Mouse (Mus musculus) C2C12 (cell line): ENCODE data around the gene Ano6. TPM values are rescaled to one million over a fixed set of nuclear protein-coding genes. Genes with fewer than 3 reads are reported as not detected.

Source experiments
- H3K27me3 ChIP-seq: one replicate; pipeline ENCODE4 v1.6.1; 2011; ENCODE audit not compliant: control insufficient read depth, insufficient read depth, insufficient read length
- H3K36me3 ChIP-seq: one replicate; pipeline ENCODE4 v1.6.1; 2011; ENCODE audit not compliant: control insufficient read depth, insufficient read depth
- H3K4me3 ChIP-seq: one replicate; pipeline ENCODE4 v1.5.1; 2011; ENCODE audit warnings: mild to moderate bottlenecking, control low read depth; ENCODE audit not compliant: poor library complexity, insufficient read depth, severe bottlenecking
- H3K79me2 ChIP-seq: one replicate; pipeline ENCODE4 v1.6.1; 2011; ENCODE audit not compliant: control insufficient read depth, insufficient read depth
- H3K79me3 ChIP-seq: one replicate; pipeline ENCODE4 v1.6.1; 2011; ENCODE audit warnings: low read depth, control low read depth
- H3ac ChIP-seq: one replicate; pipeline ENCODE3; 2011; ENCODE audit warnings: low read depth; ENCODE audit not compliant: control insufficient read depth, insufficient read length
- CEBPB ChIP-seq: IDR thresholded peaks from one replicate; pipeline ENCODE4 v1.6.1; 2011; ENCODE audit warnings: low read depth, mild to moderate bottlenecking, control low read depth, moderate library complexity
- CTCF ChIP-seq: IDR thresholded peaks from one replicate; pipeline ENCODE4 v1.5.1; 2011; ENCODE audit not compliant: control insufficient read depth, insufficient read depth, insufficient read length
- FOSL1 ChIP-seq: IDR thresholded peaks from one replicate; pipeline ENCODE4 v1.8.0; 2011; ENCODE audit warnings: mild to moderate bottlenecking, low read length; ENCODE audit not compliant: poor library complexity, insufficient read depth, severe bottlenecking
- MAX ChIP-seq: IDR thresholded peaks from one replicate; pipeline ENCODE4 v1.6.1; 2011; ENCODE audit warnings: mild to moderate bottlenecking, control low read depth
- MYOD1 ChIP-seq: IDR thresholded peaks from one replicate; pipeline ENCODE4 v1.6.1; 2011; ENCODE audit warnings: low read depth; ENCODE audit not compliant: control insufficient read depth, insufficient read length
- MYOG ChIP-seq: IDR thresholded peaks from one replicate; pipeline ENCODE4 v1.6.1; 2011; ENCODE audit not compliant: control insufficient read depth, insufficient read length; ENCODE audit errors: extremely low read depth
- USF1 ChIP-seq: IDR thresholded peaks from one replicate; pipeline ENCODE4 v1.6.1; 2011; ENCODE audit warnings: low read depth, mild to moderate bottlenecking, control low read depth, moderate library complexity
- polyA plus RNA-seq: library from polyadenylated mRNA; unstranded; fragments of >200 nt; fragmentation: generic; extraction: Trizol; gene quantifications from one replicate; pipeline ENCODE4 v1.2.1, GENCODE M21; 2012; ENCODE audit warnings: missing spikeins

Ano6 gene
- polyA plus RNA-seq, 1 experiment: 73.2 TPM

- peaks cover 26% of the 10 kb centered on the region for H3K36me3 ChIP-seq
- no peak for TF ChIP-seq CEBPB
- TF ChIP-seq MAX: no peak
- TF ChIP-seq MYOD1: no peak
- TF ChIP-seq FOSL1: no peak
- TF ChIP-seq CTCF: no peak
- TF ChIP-seq USF1: no peak
- no peak for TF ChIP-seq MYOG
Observed at GRCm38 (mm10) chr15:95873276-95873675, 82.6 kb downstream of the Ano6 start.

DNA sequence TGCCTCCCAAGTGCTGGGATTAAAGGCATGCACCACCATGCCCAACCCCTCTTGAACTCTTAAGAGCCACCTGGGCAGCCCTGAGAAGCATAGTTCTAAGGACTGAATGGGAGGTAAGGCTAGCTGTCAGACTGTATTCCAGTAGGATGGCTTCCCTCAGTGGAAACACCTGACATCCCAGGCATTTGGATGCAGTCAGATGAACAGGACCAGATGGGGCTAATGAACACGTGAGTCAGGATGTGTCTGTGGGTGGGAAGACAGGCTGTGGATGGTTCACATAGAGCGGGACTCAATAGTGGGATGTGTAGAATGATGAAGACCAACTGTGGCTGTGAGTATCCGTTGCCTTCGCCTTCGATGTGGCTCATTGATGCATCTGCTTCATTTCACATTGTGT lies 83.6 kb downstream of the Ano6 start:
- Histone ChIP-seq H3K27me3 (no peaks in the 10 kb centered on the region), H3K79me3 (peaks cover 50% of the 10 kb centered on the region), H3ac (no peak overlapping the region), H3K79me2 (peaks cover 83% of the 10 kb centered on the region), H3K4me3 (no peak overlapping the region), H3K36me3 (peaks cover 21% of the 10 kb centered on the region)
- TF ChIP-seq CTCF (no peak), MYOD1 (no peak), CEBPB (no peak), FOSL1 (no peak), USF1 (no peak), MAX (no peak), MYOG (no peak)

More at GRCm38 (mm10) chr15:95873276-95873675, 82.6 kb downstream of the Ano6 start:
- Histone ChIP-seq H3K79me3 (peaks cover 51% of the 10 kb centered on the region), H3K79me2 (peaks cover 90% of the 10 kb centered on the region), H3ac (no peak overlapping the region), H3K4me3 (no peak overlapping the region), H3K27me3 (no peaks in the 10 kb centered on the region)

DNA sequence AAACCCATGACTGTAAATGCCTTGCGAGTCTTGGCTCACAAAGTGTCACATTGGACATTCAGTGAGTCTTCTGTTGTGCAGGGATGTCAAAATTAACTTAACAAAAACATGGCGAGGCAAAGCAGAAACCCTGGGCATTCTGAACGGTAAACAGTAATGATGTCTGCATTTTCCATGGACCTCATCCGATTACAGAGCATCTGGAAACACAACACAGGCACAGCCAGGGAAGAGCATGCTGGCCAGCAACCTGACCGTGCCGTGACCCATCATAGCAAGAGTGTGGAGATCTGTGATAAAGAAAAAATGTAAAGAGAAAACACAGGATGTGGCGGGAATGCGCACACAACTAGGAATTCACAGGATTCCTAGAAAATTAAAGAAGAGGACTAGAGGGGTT lies 84.1 kb downstream of the Ano6 start:
- Histone ChIP-seq H3K79me3 (peaks cover 48% of the 10 kb centered on the region), H3K79me2 (peaks cover 78% of the 10 kb centered on the region), H3ac (no peak overlapping the region), H3K27me3 (no peaks in the 10 kb centered on the region), H3K4me3 (no peak overlapping the region), H3K36me3 (peaks cover 21% of the 10 kb centered on the region)
- no peak for TF ChIP-seq USF1
- TF ChIP-seq CTCF: no peak
- TF ChIP-seq MYOG: no peak
- no peak for TF ChIP-seq MAX
- TF ChIP-seq FOSL1: no peak
- no peak for TF ChIP-seq CEBPB
- no peak for TF ChIP-seq MYOD1

DNA sequence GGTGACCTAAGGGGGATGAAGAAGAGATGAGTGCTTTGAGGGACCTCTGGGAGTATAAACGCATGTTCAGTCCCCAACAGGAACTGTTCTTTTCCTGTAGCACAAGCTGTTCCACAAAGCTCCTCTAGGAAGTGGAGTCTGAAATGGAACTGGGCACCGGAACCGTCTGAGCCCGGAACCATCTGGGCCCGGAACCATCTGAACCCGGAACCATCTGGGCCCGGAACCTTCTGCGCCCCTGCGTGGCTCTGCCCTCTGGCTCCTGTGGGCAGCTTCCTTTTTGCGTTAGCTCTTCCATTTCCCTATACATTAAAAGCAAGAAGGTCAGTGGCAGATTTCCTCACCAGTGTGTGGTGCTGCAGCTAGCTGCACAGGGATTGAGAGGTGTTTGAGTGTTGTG lies 85.3 kb downstream of the Ano6 start:
- no peak overlapping the region for H3K4me3 ChIP-seq
- H3ac ChIP-seq: no peak overlapping the region
- TF ChIP-seq FOSL1 (no peak), CEBPB (no peak), CTCF (no peak), USF1 (no peak), MYOG (no peak), MYOD1 (no peak), MAX (no peak)
- H3K36me3 ChIP-seq: peaks cover 30% of the 10 kb centered on the region
- H3K79me3 ChIP-seq: peaks cover 41% of the 10 kb centered on the region
- peaks cover 80% of the 10 kb centered on the region for H3K79me2 ChIP-seq
- H3K27me3 ChIP-seq: no peaks in the 10 kb centered on the region

GRCm38 (mm10) chr15:95880616-95881151 lies 90.0 kb downstream of the Ano6 start:
- Histone ChIP-seq H3K4me3 (no peak overlapping the region), H3ac (no peak overlapping the region), H3K79me3 (peaks cover 36% of the 10 kb centered on the region), H3K27me3 (no peaks in the 10 kb centered on the region), H3K79me2 (peaks cover 84% of the 10 kb centered on the region), H3K36me3 (peaks cover 25% of the 10 kb centered on the region)
- TF ChIP-seq MYOD1: no peak
- no peak for TF ChIP-seq MYOG
- no peak for TF ChIP-seq USF1
- TF ChIP-seq FOSL1: no peak
- no peak for TF ChIP-seq CEBPB
- no peak for TF ChIP-seq MAX
- TF ChIP-seq CTCF: no peak

- Histone ChIP-seq H3K4me3 (no peak overlapping the region), H3K36me3 (peaks cover 22% of the 10 kb centered on the region), H3K79me3 (peaks cover 27% of the 10 kb centered on the region), H3ac (no peak overlapping the region), H3K79me2 (peaks cover 73% of the 10 kb centered on the region), H3K27me3 (no peaks in the 10 kb centered on the region)
- TF ChIP-seq CEBPB: no peak
- no peak for TF ChIP-seq MYOD1
- no peak for TF ChIP-seq MAX
- TF ChIP-seq USF1: no peak
- TF ChIP-seq FOSL1: no peak
- no peak for TF ChIP-seq MYOG
Observed at GRCm38 (mm10) chr15:95882436-95882835, 91.8 kb downstream of the Ano6 start.
